Mouse (Mus musculus) limb, embryonic 11.5 days (tissue): ENCODE measurements around the gene Zscan10. TPM values are rescaled to one million over a fixed set of nuclear protein-coding genes. Genes with fewer than 3 reads are reported as not detected.

ENCODE experiments used
- ATAC-seq: fragments of 200-750 bp; cut with Nextera tagmentation; 2 replicates; pipeline ENCODE4 v1.8.0; 2017; ENCODE audit warnings: low read depth; ENCODE audit not compliant: insufficient number of reproducible peaks, low FRiP score, low TSS enrichment
- DNase-seq: peaks from one replicate; pipeline ENCODE4 v3.0.0-alpha.2; 2015; ENCODE audit warnings: low spot score
- H3K27ac ChIP-seq: fragments of 300-500 bp; sonication (generic); replicated peaks from 2 replicates; pipeline ENCODE4 v1.5.1; 2014; ENCODE audit warnings: low read depth, mild to moderate bottlenecking, low read length
- H3K27me3 ChIP-seq: fragments of 300-500 bp; sonication (generic); 2 replicates; pipeline ENCODE4 v1.6.1; 2014; ENCODE audit warnings: mild to moderate bottlenecking, low read length, mixed read lengths; ENCODE audit not compliant: control insufficient read depth, insufficient read depth
- H3K36me3 ChIP-seq: fragments of 300-500 bp; sonication (generic); 2 replicates; pipeline ENCODE4 v1.6.1; 2014; ENCODE audit warnings: mild to moderate bottlenecking, low read length, moderate library complexity, mixed read lengths; ENCODE audit not compliant: control insufficient read depth, insufficient read depth
- H3K4me1 ChIP-seq: fragments of 300-500 bp; sonication (generic); 2 replicates; pipeline ENCODE4 v1.6.1; 2014; ENCODE audit warnings: low read length, mixed read lengths; ENCODE audit not compliant: control insufficient read depth, insufficient read depth
- H3K4me2 ChIP-seq: fragments of 300-500 bp; sonication (generic); 2 replicates; pipeline ENCODE4 v1.6.1; 2014; ENCODE audit warnings: low read depth, mild to moderate bottlenecking, moderate library complexity; ENCODE audit not compliant: severe bottlenecking
- H3K4me3 ChIP-seq: fragments of 300-500 bp; sonication (generic); 2 replicates; pipeline ENCODE4 v1.5.1; 2014; ENCODE audit warnings: low read depth, low read length
- H3K9ac ChIP-seq: fragments of 300-500 bp; sonication (generic); 2 replicates; pipeline ENCODE4 v1.6.1; 2014; ENCODE audit warnings: mild to moderate bottlenecking, low read length
- H3K9me3 ChIP-seq: fragments of 300-500 bp; sonication (generic); 2 replicates; pipeline ENCODE4 v1.6.1; 2016; ENCODE audit warnings: low read length; ENCODE audit not compliant: control insufficient read depth
- WGBS: fragments of 180-500 bp; shearing (Covaris S2); extraction: QIAGEN DNeasy Blood & Tissue Kit; methylation state at CpG from one replicate; pipeline ENCODE4 v1.1.7; 2014; 5-methylcytosine and 5-hydroxymethylcytosine counted together
- polyA plus RNA-seq: library from polyadenylated mRNA; unstranded; fragments of >200 nt; fragmentation: Nextera tagmentation; extraction: Ambion mirVana; gene quantifications from 2 replicates; pipeline ENCODE4 v1.2.1, GENCODE M21; 2014

The Zscan10 gene
- polyA plus RNA-seq, 1 experiment from 2014 or later: 0.80 TPM

- Histone ChIP-seq H3K9me3 (no peaks in the 10 kb centered on the region), H3K4me2 (no peak overlapping the region), H3K4me3 (no peak overlapping the region), H3K36me3 (peaks cover 31% of the 10 kb centered on the region), H3K9ac (no peak overlapping the region), H3K27ac (no peak overlapping the region), H3K27me3 (no peaks in the 10 kb centered on the region), H3K4me1 (peaks cover 3% of the 10 kb centered on the region; the same call in 1 of the 2 replicates)
- DNase-seq (no peak), ATAC-seq (no peak)
- WGBS: 84% methylated on average over 7 of the region's 7 CpGs
Observed at GRCm38 (mm10) chr17:23555243-23555916, 45.3 kb upstream of the Zscan10 start.

- H3K27ac ChIP-seq: no peak overlapping the region
- H3K4me2 ChIP-seq: no peak overlapping the region
- 62% methylated on average over 11 of the region's 11 CpGs for WGBS
- H3K9me3 ChIP-seq: no peaks in the 10 kb centered on the region
- peaks cover 38% of the 10 kb centered on the region for H3K36me3 ChIP-seq
- H3K27me3 ChIP-seq: no peaks in the 10 kb centered on the region
- H3K4me1 ChIP-seq: peaks cover 2% of the 10 kb centered on the region
- DNase-seq (no peak), ATAC-seq (no peak)
- H3K4me3 ChIP-seq: no peak overlapping the region
- no peak overlapping the region for H3K9ac ChIP-seq
Observed at GRCm38 (mm10) chr17:23559767-23560166, 40.9 kb upstream of the Zscan10 start.

- Histone ChIP-seq H3K36me3 (peaks cover 16% of the 10 kb centered on the region), H3K27ac (peak within 1 kb of the TSS; percentile 84), H3K27me3 (no peaks in the 10 kb centered on the region), H3K4me1 (peaks cover 6% of the 10 kb centered on the region), H3K4me2 (peak within 1 kb of the TSS; percentile 88), H3K9ac (peak within 1 kb of the TSS; percentile 91), H3K9me3 (no peaks in the 10 kb centered on the region), H3K4me3 (peak within 1 kb of the TSS; percentile 84)
- 1% methylated on average over 59 of the region's 59 CpGs for WGBS
- DNase-seq: peak; percentile 94
- ATAC-seq: peak; percentile 92
Observed at GRCm38 (mm10) chr17:23563595-23564367, 36.9 kb upstream of the Zscan10 start, which contains the start of gene Zfp213. Gene Zfp213, minus strand, starts transcription at chr17:23564238.

GRCm38 (mm10) chr17:23564368-23564715, 36.3 kb upstream of the Zscan10 start:
- Histone ChIP-seq H3K9ac (peak overlapping the region; percentile 91), H3K4me2 (peak overlapping the region; percentile 88), H3K4me3 (peak overlapping the region; percentile 84), H3K36me3 (peaks cover 12% of the 10 kb centered on the region), H3K4me1 (peaks cover 6% of the 10 kb centered on the region), H3K27ac (peak overlapping the region; percentile 59), H3K9me3 (no peaks in the 10 kb centered on the region), H3K27me3 (no peaks in the 10 kb centered on the region)
- ATAC-seq (peak; percentile 70), DNase-seq (no peak)
- WGBS: 2% methylated on average over 8 of the region's 8 CpGs

- Histone ChIP-seq H3K4me1 (peaks cover 6% of the 10 kb centered on the region), H3K9ac (no peak overlapping the region), H3K27ac (no peak overlapping the region), H3K4me3 (no peak overlapping the region), H3K9me3 (no peaks in the 10 kb centered on the region), H3K4me2 (no peak overlapping the region), H3K27me3 (no peaks in the 10 kb centered on the region), H3K36me3 (no peaks in the 10 kb centered on the region)
- WGBS: 55% methylated on average over 5 of the region's 5 CpGs
- ATAC-seq: no peak
- DNase-seq: no peak
Observed at GRCm38 (mm10) chr17:23566787-23567186, 33.9 kb upstream of the Zscan10 start.

GRCm38 (mm10) chr17:23568370-23568769, 32.3 kb upstream of the Zscan10 start:
- no peak overlapping the region for H3K27ac ChIP-seq
- no peak overlapping the region for H3K9ac ChIP-seq
- H3K4me2 ChIP-seq: no peak overlapping the region
- H3K36me3 ChIP-seq: no peaks in the 10 kb centered on the region
- peaks cover 6% of the 10 kb centered on the region for H3K4me1 ChIP-seq
- no peaks in the 10 kb centered on the region for H3K27me3 ChIP-seq
- ATAC-seq (no peak), DNase-seq (no peak)
- WGBS: 42% methylated on average over 5 of the region's 5 CpGs
- no peaks in the 10 kb centered on the region for H3K9me3 ChIP-seq
- H3K4me3 ChIP-seq: no peak overlapping the region

GRCm38 (mm10) chr17:23570017-23570416, 30.6 kb upstream of the Zscan10 start:
- no peaks in the 10 kb centered on the region for H3K9me3 ChIP-seq
- ATAC-seq: no peak
- peaks cover 2% of the 10 kb centered on the region; the same call in 1 of the 2 replicates for H3K36me3 ChIP-seq
- H3K4me3 ChIP-seq: no peak overlapping the region
- H3K9ac ChIP-seq: no peak overlapping the region
- H3K4me1 ChIP-seq: peaks cover 1% of the 10 kb centered on the region
- 46% methylated on average over 6 of the region's 6 CpGs for WGBS
- no peaks in the 10 kb centered on the region for H3K27me3 ChIP-seq
- DNase-seq: no peak
- no peak overlapping the region for H3K27ac ChIP-seq
- H3K4me2 ChIP-seq: no peak overlapping the region

GRCm38 (mm10) chr17:23571084-23571483, 29.6 kb upstream of the Zscan10 start:
- no peaks in the 10 kb centered on the region for H3K27me3 ChIP-seq
- 20% methylated on average over 5 of the region's 5 CpGs for WGBS

More at GRCm38 (mm10) chr17:23571084-23571483, 29.6 kb upstream of the Zscan10 start:
- Histone ChIP-seq H3K9me3 (no peaks in the 10 kb centered on the region), H3K27ac (no peak overlapping the region), H3K4me1 (no peaks in the 10 kb centered on the region), H3K36me3 (peaks cover 7% of the 10 kb centered on the region), H3K9ac (no peak overlapping the region), H3K4me3 (no peak overlapping the region), H3K4me2 (no peak overlapping the region)
- no peak for ATAC-seq
- DNase-seq: no peak
